Mouse (Mus musculus) hematopoietic multipotent progenitor cell, adult 10-12 weeks (in vitro differentiated cells): ENCODE measurements around the gene Dnajb7. TPM values are rescaled to one million over a fixed set of nuclear protein-coding genes. Genes with fewer than 3 reads are reported as not detected.

Experiments
- polyA plus RNA-seq: library from polyadenylated mRNA; stranded (reverse); fragments of >175 nt; gene quantifications from 2 replicates; pipeline ENCODE4 v1.2.3, GENCODE M21; 2012; ENCODE audit warnings: low replicate concordance

The Dnajb7 gene
- 0.11 TPM in 1 of 2 replicates, not detected in the other for polyA plus RNA-seq

GRCm38 (mm10) chr15:81408199-81408598, at the start of gene Dnajb7:
Gene Dnajb7 (minus strand): TSS chr15:81408299.

GRCm38 (mm10) chr15:81399638-81400315, 8.3 kb downstream of the Dnajb7 start, which contains the start of the genes St13 and Xpnpep3:
Gene St13 (minus strand): TSS chr15:81400077.
Gene Xpnpep3 (plus strand): TSS chr15:81400138.

GRCm38 (mm10) chr15:81360345-81361021, 47.6 kb downstream of the Dnajb7 start, which contains the start of gene Slc25a17:
Gene Slc25a17 (minus strand): TSS chr15:81360812.

Other genes starting within 250 kb of the Dnajb7 start
- 168 and 279 TPM in 2 replicates for gene Mrtfa, start 217.5 kb downstream of the Dnajb7 start, polyA plus RNA-seq
- 0.04 TPM in 1 of 2 replicates, not detected in the other for gene Mchr1, start 172.8 kb downstream of the Dnajb7 start, polyA plus RNA-seq
- 3.2 and 4.2 TPM in 2 replicates for gene Slc25a17, start 47.5 kb downstream of the Dnajb7 start, polyA plus RNA-seq
- 75.6 and 106 TPM in 2 replicates for gene St13, start 8.2 kb downstream of the Dnajb7 start, polyA plus RNA-seq
- gene Xpnpep3, start 8.2 kb downstream of the Dnajb7 start, polyA plus RNA-seq: 0.28 and 0.86 TPM in 2 replicates
- gene Rbx1, start 58.0 kb upstream of the Dnajb7 start, polyA plus RNA-seq: 3.3 and 45.9 TPM in 2 replicates
- 45.6 and 54.5 TPM in 2 replicates for gene Ep300, start 177.1 kb upstream of the Dnajb7 start, polyA plus RNA-seq